Mouse (Mus musculus): ENCODE measurements at regions not wholly inside any gene's neighbourhood (a gene's known extent, or its start where the extent isn't known, plus 50 kb on each side); places are given as distances from the start of the nearest gene placed in this dataset.
"Not testable (repeated sequence)": the region's sequence is repeated elsewhere in the genome, so short reads cannot be mapped to it uniquely, and the experiment has no call there.

- ATAC-seq (ENCODE audit: low read depth): no peak
- Histone ChIP-seq H3K27me3 (ENCODE audit: control insufficient read depth, insufficient read depth, low read depth, low read length) (no peaks in the 10 kb centered on the region), H3K4me2 (ENCODE audit: low read depth, low read length) (no peak overlapping the region), H3K9me3 (ENCODE audit: control insufficient read depth, low read length) (no peaks in the 10 kb centered on the region), H3K9ac (ENCODE audit: low read length) (no peak overlapping the region), H3K4me3 (ENCODE audit: low read length) (no peak overlapping the region), H3K4me1 (replicated peaks; ENCODE audit: control insufficient read depth, insufficient read depth, low read length) (no peaks in the 10 kb centered on the region), H3K36me3 (ENCODE audit: control insufficient read depth, insufficient read depth, low read length) (no peaks in the 10 kb centered on the region), H3K27ac (ENCODE audit: low read length) (no peak overlapping the region)
- WGBS: 63% methylated on average over 1 of the region's 1 CpGs
Measured at GRCm38 (mm10) chr4:7853121-7853782, 385.6 kb downstream of the Car8 start.

- H3K27me3 ChIP-seq (ENCODE audit: control insufficient read depth, insufficient read depth, low read depth, low read length): no peaks in the 10 kb centered on the region
- no peak overlapping the region for H3K27ac ChIP-seq (ENCODE audit: low read length)
- WGBS: 72% methylated on average over 4 of the region's 4 CpGs
- no peak overlapping the region for H3K4me3 ChIP-seq (ENCODE audit: low read length)
- H3K4me2 ChIP-seq (ENCODE audit: low read depth, low read length): no peak overlapping the region
- no peaks in the 10 kb centered on the region for H3K4me1 ChIP-seq (replicated peaks; ENCODE audit: control insufficient read depth, insufficient read depth, low read length)
- no peaks in the 10 kb centered on the region for H3K9me3 ChIP-seq (ENCODE audit: control insufficient read depth, low read length)
- no peak for ATAC-seq (ENCODE audit: low read depth)
- H3K36me3 ChIP-seq (ENCODE audit: control insufficient read depth, insufficient read depth, low read length): no peaks in the 10 kb centered on the region
- H3K9ac ChIP-seq (ENCODE audit: low read length): no peak overlapping the region
Measured at GRCm38 (mm10) chr4:7852006-7852615, 386.7 kb downstream of the Car8 start.

GRCm38 (mm10) chr4:7847411-7847810, 391.4 kb downstream of the Car8 start:
- WGBS: 67% methylated on average over 5 of the region's 5 CpGs
- no peaks in the 10 kb centered on the region for H3K4me1 ChIP-seq (replicated peaks; ENCODE audit: control insufficient read depth, insufficient read depth, low read length)

GRCm38 (mm10) chr4:7829126-7829525, 409.7 kb downstream of the Car8 start:
- ATAC-seq (ENCODE audit: low read depth): no peak
- Histone ChIP-seq H3K4me2 (ENCODE audit: low read depth, low read length) (no peak overlapping the region), H3K4me1 (replicated peaks; ENCODE audit: control insufficient read depth, insufficient read depth, low read length) (no peaks in the 10 kb centered on the region), H3K9me3 (ENCODE audit: control insufficient read depth, low read length) (no peaks in the 10 kb centered on the region), H3K36me3 (ENCODE audit: control insufficient read depth, insufficient read depth, low read length) (no peaks in the 10 kb centered on the region), H3K27me3 (ENCODE audit: control insufficient read depth, insufficient read depth, low read depth, low read length) (no peaks in the 10 kb centered on the region), H3K9ac (ENCODE audit: low read length) (no peak overlapping the region), H3K4me3 (ENCODE audit: low read length) (no peak overlapping the region), H3K27ac (ENCODE audit: low read length) (no peak overlapping the region)
- WGBS: 60% methylated on average over 1 of the region's 1 CpGs

More at GRCm38 (mm10) chr4:7847411-7847810, 391.4 kb downstream of the Car8 start:
- no peaks in the 10 kb centered on the region for H3K9me3 ChIP-seq (ENCODE audit: control insufficient read depth, low read length)
- no peak for ATAC-seq (ENCODE audit: low read depth)
- no peak overlapping the region for H3K27ac ChIP-seq (ENCODE audit: low read length)
- H3K9ac ChIP-seq (ENCODE audit: low read length): no peak overlapping the region
- H3K36me3 ChIP-seq (ENCODE audit: control insufficient read depth, insufficient read depth, low read length): no peaks in the 10 kb centered on the region
- no peak overlapping the region for H3K4me3 ChIP-seq (ENCODE audit: low read length)
- H3K27me3 ChIP-seq (ENCODE audit: control insufficient read depth, insufficient read depth, low read depth, low read length): no peaks in the 10 kb centered on the region
- no peak overlapping the region for H3K4me2 ChIP-seq (ENCODE audit: low read depth, low read length)

GRCm38 (mm10) chr4:7819847-7820246, 419.0 kb downstream of the Car8 start:
- no peak for ATAC-seq (ENCODE audit: low read depth)
- Histone ChIP-seq H3K9me3 (ENCODE audit: control insufficient read depth, low read length) (no peaks in the 10 kb centered on the region), H3K4me1 (replicated peaks; ENCODE audit: control insufficient read depth, insufficient read depth, low read length) (no peaks in the 10 kb centered on the region), H3K36me3 (ENCODE audit: control insufficient read depth, insufficient read depth, low read length) (no peaks in the 10 kb centered on the region), H3K27ac (ENCODE audit: low read length) (no peak overlapping the region), H3K4me3 (ENCODE audit: low read length) (no peak overlapping the region), H3K27me3 (ENCODE audit: control insufficient read depth, insufficient read depth, low read depth, low read length) (no peaks in the 10 kb centered on the region), H3K9ac (ENCODE audit: low read length) (no peak overlapping the region), H3K4me2 (ENCODE audit: low read depth, low read length) (no peak overlapping the region)

GRCm38 (mm10) chr4:7777761-7778160, 461.1 kb downstream of the Car8 start:
- not testable (repeated sequence) for H3K36me3 ChIP-seq (ENCODE audit: control insufficient read depth, insufficient read depth, low read length); H3K27me3 ChIP-seq (ENCODE audit: control insufficient read depth, insufficient read depth, low read depth, low read length); H3K9ac ChIP-seq (ENCODE audit: low read length); H3K4me2 ChIP-seq (ENCODE audit: low read depth, low read length); H3K4me3 ChIP-seq (ENCODE audit: low read length); ATAC-seq (ENCODE audit: low read depth); H3K27ac ChIP-seq (ENCODE audit: low read length); H3K4me1 ChIP-seq (replicated peaks; ENCODE audit: control insufficient read depth, insufficient read depth, low read length); H3K9me3 ChIP-seq (ENCODE audit: control insufficient read depth, low read length)
- WGBS: 67% methylated on average over 1 of the region's 1 CpGs

GRCm38 (mm10) chr4:7755473-7755872, 483.4 kb downstream of the Car8 start:
- H3K4me2 ChIP-seq (ENCODE audit: low read depth, low read length): no peak overlapping the region
- no peak overlapping the region for H3K27ac ChIP-seq (ENCODE audit: low read length)
- no peaks in the 10 kb centered on the region for H3K4me1 ChIP-seq (replicated peaks; ENCODE audit: control insufficient read depth, insufficient read depth, low read length)
- no peak for ATAC-seq (ENCODE audit: low read depth)
- H3K9me3 ChIP-seq (ENCODE audit: control insufficient read depth, low read length): no peaks in the 10 kb centered on the region
- no peaks in the 10 kb centered on the region for H3K36me3 ChIP-seq (ENCODE audit: control insufficient read depth, insufficient read depth, low read length)
- H3K4me3 ChIP-seq (ENCODE audit: low read length): no peak overlapping the region
- H3K27me3 ChIP-seq (ENCODE audit: control insufficient read depth, insufficient read depth, low read depth, low read length): no peaks in the 10 kb centered on the region
- no peak overlapping the region for H3K9ac ChIP-seq (ENCODE audit: low read length)

GRCm38 (mm10) chr4:7753931-7754330, 484.9 kb downstream of the Car8 start:
- H3K4me3 ChIP-seq (ENCODE audit: low read length): no peak overlapping the region
- 61% methylated on average over 4 of the region's 4 CpGs for WGBS
- no peak for ATAC-seq (ENCODE audit: low read depth)

GRCm38 (mm10) chr4:7751208-7751607, 487.6 kb downstream of the Car8 start:
- no peaks in the 10 kb centered on the region for H3K27me3 ChIP-seq (ENCODE audit: control insufficient read depth, insufficient read depth, low read depth, low read length)
- no peak overlapping the region for H3K9ac ChIP-seq (ENCODE audit: low read length)
- ATAC-seq (ENCODE audit: low read depth): no peak
- WGBS: 64% methylated on average over 1 of the region's 1 CpGs
- no peaks in the 10 kb centered on the region for H3K36me3 ChIP-seq (ENCODE audit: control insufficient read depth, insufficient read depth, low read length)
- H3K4me3 ChIP-seq (ENCODE audit: low read length): no peak overlapping the region
- H3K4me2 ChIP-seq (ENCODE audit: low read depth, low read length): no peak overlapping the region
- no peaks in the 10 kb centered on the region for H3K9me3 ChIP-seq (ENCODE audit: control insufficient read depth, low read length)
- no peak overlapping the region for H3K27ac ChIP-seq (ENCODE audit: low read length)
- H3K4me1 ChIP-seq (replicated peaks; ENCODE audit: control insufficient read depth, insufficient read depth, low read length): no peaks in the 10 kb centered on the region

More at GRCm38 (mm10) chr4:7753931-7754330, 484.9 kb downstream of the Car8 start:
- H3K36me3 ChIP-seq (ENCODE audit: control insufficient read depth, insufficient read depth, low read length): no peaks in the 10 kb centered on the region
- H3K9ac ChIP-seq (ENCODE audit: low read length): no peak overlapping the region
- no peak overlapping the region for H3K27ac ChIP-seq (ENCODE audit: low read length)
- H3K4me1 ChIP-seq (replicated peaks; ENCODE audit: control insufficient read depth, insufficient read depth, low read length): no peaks in the 10 kb centered on the region
- no peaks in the 10 kb centered on the region for H3K9me3 ChIP-seq (ENCODE audit: control insufficient read depth, low read length)
- H3K27me3 ChIP-seq (ENCODE audit: control insufficient read depth, insufficient read depth, low read depth, low read length): no peaks in the 10 kb centered on the region
- H3K4me2 ChIP-seq (ENCODE audit: low read depth, low read length): no peak overlapping the region
